Mouse (Mus musculus) C2C12 (cell line): Measurements from ENCODE around the gene Thumpd2. TPM values are rescaled to one million over a fixed set of nuclear protein-coding genes. Genes with fewer than 3 reads are reported as not detected.

Source experiments
- H3K27me3 ChIP-seq: one replicate; pipeline ENCODE4 v1.6.1; 2011; ENCODE audit not compliant: control insufficient read depth, insufficient read depth, insufficient read length
- H3K36me3 ChIP-seq: one replicate; pipeline ENCODE4 v1.6.1; 2011; ENCODE audit not compliant: control insufficient read depth, insufficient read depth
- H3K4me3 ChIP-seq: one replicate; pipeline ENCODE4 v1.5.1; 2011; ENCODE audit warnings: mild to moderate bottlenecking, control low read depth; ENCODE audit not compliant: poor library complexity, insufficient read depth, severe bottlenecking
- H3K79me2 ChIP-seq: one replicate; pipeline ENCODE4 v1.6.1; 2011; ENCODE audit not compliant: control insufficient read depth, insufficient read depth
- H3K79me3 ChIP-seq: one replicate; pipeline ENCODE4 v1.6.1; 2011; ENCODE audit warnings: low read depth, control low read depth
- H3ac ChIP-seq: one replicate; pipeline ENCODE3; 2011; ENCODE audit warnings: low read depth; ENCODE audit not compliant: control insufficient read depth, insufficient read length
- CEBPB ChIP-seq: IDR thresholded peaks from one replicate; pipeline ENCODE4 v1.6.1; 2011; ENCODE audit warnings: low read depth, mild to moderate bottlenecking, control low read depth, moderate library complexity
- CTCF ChIP-seq: IDR thresholded peaks from one replicate; pipeline ENCODE4 v1.5.1; 2011; ENCODE audit not compliant: control insufficient read depth, insufficient read depth, insufficient read length
- FOSL1 ChIP-seq: IDR thresholded peaks from one replicate; pipeline ENCODE4 v1.8.0; 2011; ENCODE audit warnings: mild to moderate bottlenecking, low read length; ENCODE audit not compliant: poor library complexity, insufficient read depth, severe bottlenecking
- MAX ChIP-seq: IDR thresholded peaks from one replicate; pipeline ENCODE4 v1.6.1; 2011; ENCODE audit warnings: mild to moderate bottlenecking, control low read depth
- MYOD1 ChIP-seq: IDR thresholded peaks from one replicate; pipeline ENCODE4 v1.6.1; 2011; ENCODE audit warnings: low read depth; ENCODE audit not compliant: control insufficient read depth, insufficient read length
- MYOG ChIP-seq: IDR thresholded peaks from one replicate; pipeline ENCODE4 v1.6.1; 2011; ENCODE audit not compliant: control insufficient read depth, insufficient read length; ENCODE audit errors: extremely low read depth
- USF1 ChIP-seq: IDR thresholded peaks from one replicate; pipeline ENCODE4 v1.6.1; 2011; ENCODE audit warnings: low read depth, mild to moderate bottlenecking, control low read depth, moderate library complexity
- polyA plus RNA-seq: library from polyadenylated mRNA; unstranded; fragments of >200 nt; fragmentation: generic; extraction: Trizol; gene quantifications from one replicate; pipeline ENCODE4 v1.2.1, GENCODE M21; 2012; ENCODE audit warnings: missing spikeins

Gene Thumpd2
- polyA plus RNA-seq, 1 experiment: 3.1 TPM

DNA sequence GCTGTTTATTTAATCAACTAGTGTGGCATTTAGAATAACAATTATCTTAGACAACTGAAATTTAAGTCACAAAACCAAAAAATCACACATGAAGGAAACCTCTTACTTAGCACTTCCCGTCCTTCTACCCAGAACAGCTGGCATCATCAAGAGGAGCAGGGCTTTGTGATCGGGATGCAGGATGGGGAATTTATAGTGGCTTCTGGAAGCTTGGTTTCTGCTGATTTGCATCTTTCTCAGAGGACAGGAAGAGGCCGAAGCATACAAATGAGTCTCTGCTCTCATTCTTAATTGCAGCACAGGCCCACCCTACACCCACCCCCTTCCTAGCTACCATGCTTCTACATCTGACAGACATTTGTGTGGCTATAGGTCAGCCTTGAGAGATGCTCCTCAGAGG lies 20.5 kb downstream of the Thumpd2 start:
- Histone ChIP-seq H3K79me3 (no peaks in the 10 kb centered on the region), H3ac (no peak overlapping the region), H3K4me3 (no peak overlapping the region), H3K36me3 (no peaks in the 10 kb centered on the region), H3K27me3 (no peaks in the 10 kb centered on the region), H3K79me2 (no peaks in the 10 kb centered on the region)
- TF ChIP-seq CTCF: no peak
- no peak for TF ChIP-seq MAX
- TF ChIP-seq MYOG: no peak
- TF ChIP-seq FOSL1: no peak
- TF ChIP-seq CEBPB: no peak
- TF ChIP-seq MYOD1: no peak
- no peak for TF ChIP-seq USF1

- Histone ChIP-seq H3K27me3 (no peaks in the 10 kb centered on the region), H3K36me3 (peaks cover 6% of the 10 kb centered on the region), H3K79me3 (no peaks in the 10 kb centered on the region), H3ac (no peak overlapping the region), H3K4me3 (no peak overlapping the region), H3K79me2 (no peaks in the 10 kb centered on the region)
- TF ChIP-seq FOSL1: no peak
- no peak for TF ChIP-seq USF1
- no peak for TF ChIP-seq MYOG
- no peak for TF ChIP-seq CTCF
- TF ChIP-seq MAX: no peak
- no peak for TF ChIP-seq MYOD1
- TF ChIP-seq CEBPB: no peak
These were observed 23.2 kb downstream of the Thumpd2 start for GRCm38 (mm10) chr17:81041662-81042061.

GRCm38 (mm10) chr17:81038707-81039408 lies 26.0 kb downstream of the Thumpd2 start:
- H3K36me3 ChIP-seq: peaks cover 12% of the 10 kb centered on the region

DNA sequence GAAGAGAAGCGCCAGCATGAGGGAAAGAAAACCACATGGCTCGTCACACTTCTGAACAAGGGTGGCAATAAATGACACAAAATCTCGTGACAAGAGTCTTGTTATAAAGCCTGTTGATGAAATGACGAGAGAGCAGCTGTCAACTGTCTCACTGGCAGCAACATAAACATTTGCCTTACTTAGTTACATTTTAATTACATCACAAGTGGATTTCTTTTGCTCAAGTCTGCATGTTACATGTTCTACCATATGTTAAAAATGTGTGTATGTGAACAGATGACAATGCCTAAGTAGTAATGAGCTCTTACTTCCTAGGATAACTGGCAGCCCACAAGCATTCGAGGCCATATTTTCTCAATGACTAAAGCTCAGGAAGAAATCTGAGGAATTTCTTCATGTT lies 29.5 kb downstream of the Thumpd2 start:
- Histone ChIP-seq H3K79me3 (no peaks in the 10 kb centered on the region), H3ac (no peak overlapping the region), H3K27me3 (no peaks in the 10 kb centered on the region), H3K36me3 (peaks cover 20% of the 10 kb centered on the region), H3K79me2 (no peaks in the 10 kb centered on the region), H3K4me3 (no peak overlapping the region)
- no peak for TF ChIP-seq FOSL1
- no peak for TF ChIP-seq CTCF
- no peak for TF ChIP-seq MYOD1
- TF ChIP-seq MAX: no peak
- TF ChIP-seq MYOG: no peak
- TF ChIP-seq CEBPB: no peak
- TF ChIP-seq USF1: no peak

More at GRCm38 (mm10) chr17:81038707-81039408, 26.0 kb downstream of the Thumpd2 start:
- TF ChIP-seq MAX: no peak
- no peak for TF ChIP-seq USF1
- TF ChIP-seq CTCF: no peak
- no peak for TF ChIP-seq CEBPB
- TF ChIP-seq MYOG: no peak
- TF ChIP-seq MYOD1: no peak
- TF ChIP-seq FOSL1: no peak
- H3K79me2 ChIP-seq: no peaks in the 10 kb centered on the region
- no peak overlapping the region for H3ac ChIP-seq
- H3K79me3 ChIP-seq: no peaks in the 10 kb centered on the region
- no peaks in the 10 kb centered on the region for H3K27me3 ChIP-seq
- H3K4me3 ChIP-seq: no peak overlapping the region

DNA sequence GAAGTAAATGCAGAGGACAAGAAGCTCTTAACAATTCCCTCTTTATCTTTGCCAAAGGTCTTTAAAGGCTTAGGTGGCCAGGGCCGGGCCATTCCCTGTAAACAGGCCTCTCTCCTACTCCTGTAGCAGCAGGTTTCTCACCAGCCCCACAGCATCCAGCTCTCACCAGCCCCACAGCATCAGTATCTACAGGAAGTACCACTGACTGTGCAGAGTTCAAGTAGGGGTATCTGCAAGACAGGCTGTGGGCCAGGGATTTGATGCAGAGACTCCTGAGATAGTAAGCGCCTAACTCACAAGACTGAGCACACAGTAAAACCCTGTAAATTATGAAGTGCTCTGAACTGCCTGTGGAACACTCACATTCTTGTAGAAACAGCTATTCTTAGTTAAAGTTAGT lies 31.9 kb downstream of the Thumpd2 start:
- Histone ChIP-seq H3K79me3 (no peaks in the 10 kb centered on the region), H3K36me3 (peaks cover 14% of the 10 kb centered on the region), H3ac (no peak overlapping the region), H3K4me3 (no peak overlapping the region), H3K79me2 (no peaks in the 10 kb centered on the region), H3K27me3 (no peaks in the 10 kb centered on the region)
- TF ChIP-seq USF1: no peak
- TF ChIP-seq MYOG: no peak
- no peak for TF ChIP-seq MAX
- no peak for TF ChIP-seq CTCF
- TF ChIP-seq FOSL1: no peak
- no peak for TF ChIP-seq MYOD1
- no peak for TF ChIP-seq CEBPB

- Histone ChIP-seq H3K27me3 (no peaks in the 10 kb centered on the region), H3K79me3 (no peaks in the 10 kb centered on the region), H3K79me2 (no peaks in the 10 kb centered on the region), H3ac (no peak overlapping the region), H3K4me3 (no peak overlapping the region), H3K36me3 (peaks cover 14% of the 10 kb centered on the region)
- TF ChIP-seq MAX: no peak
These were observed 32.9 kb downstream of the Thumpd2 start for GRCm38 (mm10) chr17:81031830-81032442.
